Mouse (Mus musculus) spleen, adult 2 months (tissue): ENCODE measurements around the gene Slc47a2.

Source experiments
- CTCF ChIP-seq: fragments of 200-500 bp; IDR thresholded peaks from 2 replicates; pipeline ENCODE4 v1.5.1; 2011; ENCODE audit warnings: mild to moderate bottlenecking, inconsistent platforms; ENCODE audit not compliant: insufficient read depth, insufficient read length, insufficient replicate concordance; ENCODE audit errors: extremely low read depth
- POLR2A ChIP-seq: fragments of 200-500 bp; IDR thresholded peaks from 2 replicates; pipeline ENCODE4 v1.6.1; 2011; ENCODE audit warnings: low read depth, low read length, inconsistent platforms

GRCm38 (mm10) chr11:61274421-61274820 is 68.2 kb downstream of the Slc47a2 start:
- TF ChIP-seq POLR2A (no peak), CTCF (no peak)
